Mouse (Mus musculus): ENCODE measurements around the gene Efnb3. TPM values are rescaled to one million over a fixed set of nuclear protein-coding genes. Genes with fewer than 3 reads are reported as not detected.

Gene Efnb3
- total RNA-seq (2014; fragmentation: Nextera tagmentation) = 1.3 and 3.0 TPM in 2 replicates
- 0.50 and 0.52 TPM in 2 replicates for total RNA-seq (2017)

DNA sequence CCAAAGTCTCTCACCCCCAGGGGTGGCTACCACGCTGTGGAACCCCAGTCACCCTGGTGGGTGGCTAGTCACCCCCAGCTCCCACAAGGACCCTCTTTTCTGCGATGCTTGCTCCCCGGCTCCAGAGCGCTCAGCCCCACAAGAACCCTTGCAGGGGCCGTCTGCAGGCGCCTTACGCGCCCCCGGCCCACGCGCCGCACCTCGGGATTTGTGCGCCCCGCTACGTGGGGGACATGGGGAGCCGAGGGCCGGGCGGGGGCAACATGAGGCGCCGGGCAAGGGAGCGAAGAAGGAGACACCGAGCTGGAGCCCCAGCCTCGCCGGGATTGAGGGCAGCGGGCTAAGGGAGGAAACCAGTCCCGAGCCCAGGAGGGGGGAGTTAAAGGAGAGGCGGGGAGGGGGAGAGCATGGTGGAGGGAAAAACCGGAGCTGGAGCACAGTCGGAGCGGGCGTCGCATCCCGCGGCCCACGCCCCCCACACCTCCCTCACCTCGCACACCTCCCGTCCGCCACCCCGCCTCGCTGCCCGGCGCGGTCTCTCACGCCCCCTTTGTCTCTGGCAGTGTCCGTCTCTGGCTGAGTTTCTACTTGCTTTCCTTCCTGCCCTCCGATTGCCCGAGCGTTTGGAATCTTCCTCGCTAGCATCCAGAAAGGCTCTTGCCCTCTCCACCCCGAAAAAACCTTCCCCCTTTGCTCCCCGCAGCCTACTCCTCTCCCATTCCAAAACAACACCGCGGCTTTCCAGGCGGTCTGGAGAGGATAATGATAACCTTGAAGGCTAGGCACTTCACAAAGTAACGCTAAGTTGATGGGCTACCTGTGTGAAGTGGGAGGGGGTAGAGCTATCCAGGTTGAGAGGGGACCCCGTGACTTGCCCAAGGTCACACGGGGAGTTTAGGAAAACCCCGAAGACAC is at the start of gene Efnb3:
Gene Efnb3 (minus strand): TSS at position 355 of the 915 bp plus-strand sequence.
- ATAC-seq (replicated peaks; ENCODE audit: low FRiP score, low TSS enrichment, poor library complexity, severe bottlenecking) = no peak

DNA sequence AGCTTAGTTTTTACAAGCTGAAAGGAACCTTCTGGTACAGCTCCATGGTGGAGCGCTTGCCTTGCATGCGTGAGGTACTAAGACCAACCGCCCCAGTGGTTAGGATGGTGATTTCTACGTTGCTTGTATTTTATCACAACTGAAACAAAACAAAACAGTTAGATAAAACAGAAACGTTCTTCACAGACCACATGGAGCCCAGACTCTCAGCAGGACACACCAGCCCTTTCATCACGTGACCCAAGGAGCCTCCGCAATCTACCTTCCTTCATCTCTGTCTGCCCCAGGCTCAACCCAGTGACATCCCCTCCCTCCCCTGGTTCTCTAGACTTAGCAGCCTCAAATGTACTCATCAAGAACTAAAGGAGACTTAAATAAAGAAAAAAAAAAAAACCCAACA is 49.4 kb upstream of the Efnb3 start:
- ATAC-seq (replicated peaks; ENCODE audit: low FRiP score, low TSS enrichment, poor library complexity, severe bottlenecking) = peak; percentile 45

GRCm38 (mm10) chr11:69608525-69608924 is 48.5 kb upstream of the Efnb3 start:
- ATAC-seq (replicated peaks; ENCODE audit: low FRiP score, low TSS enrichment, poor library complexity, severe bottlenecking) = no peak

DNA sequence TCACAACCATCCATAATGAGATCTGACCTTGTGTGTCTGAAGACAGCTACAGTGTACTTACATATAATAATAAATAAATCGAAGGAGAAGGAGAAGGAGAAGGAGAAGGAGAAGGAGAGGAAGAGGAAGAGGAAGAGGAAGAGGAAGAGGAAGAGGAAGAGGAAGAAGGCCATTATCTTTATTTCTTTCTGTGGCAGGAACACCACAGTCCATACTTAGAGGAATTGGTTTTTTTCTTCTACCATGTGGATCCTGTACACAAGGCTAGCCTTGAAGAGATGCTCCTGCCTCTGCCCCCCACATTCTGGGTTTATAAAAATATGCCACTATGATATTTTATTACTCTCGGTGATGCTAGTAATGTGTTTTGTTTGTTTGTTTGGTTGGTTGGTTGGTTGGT is 46.8 kb upstream of the Efnb3 start:
- no peak for ATAC-seq (replicated peaks; ENCODE audit: low FRiP score, low TSS enrichment, poor library complexity, severe bottlenecking)

- no peak for ATAC-seq (replicated peaks; ENCODE audit: low FRiP score, low TSS enrichment, poor library complexity, severe bottlenecking)
These were observed 46.4 kb upstream of the Efnb3 start for GRCm38 (mm10) chr11:69606491-69606795.

GRCm38 (mm10) chr11:69605726-69606490 is 45.9 kb upstream of the Efnb3 start, which contains the start of gene Atp1b2:
TSS of gene Atp1b2 (minus strand) at chr11:69605942.
- ATAC-seq (replicated peaks; ENCODE audit: low FRiP score, low TSS enrichment, poor library complexity, severe bottlenecking) = peak; percentile 89

DNA sequence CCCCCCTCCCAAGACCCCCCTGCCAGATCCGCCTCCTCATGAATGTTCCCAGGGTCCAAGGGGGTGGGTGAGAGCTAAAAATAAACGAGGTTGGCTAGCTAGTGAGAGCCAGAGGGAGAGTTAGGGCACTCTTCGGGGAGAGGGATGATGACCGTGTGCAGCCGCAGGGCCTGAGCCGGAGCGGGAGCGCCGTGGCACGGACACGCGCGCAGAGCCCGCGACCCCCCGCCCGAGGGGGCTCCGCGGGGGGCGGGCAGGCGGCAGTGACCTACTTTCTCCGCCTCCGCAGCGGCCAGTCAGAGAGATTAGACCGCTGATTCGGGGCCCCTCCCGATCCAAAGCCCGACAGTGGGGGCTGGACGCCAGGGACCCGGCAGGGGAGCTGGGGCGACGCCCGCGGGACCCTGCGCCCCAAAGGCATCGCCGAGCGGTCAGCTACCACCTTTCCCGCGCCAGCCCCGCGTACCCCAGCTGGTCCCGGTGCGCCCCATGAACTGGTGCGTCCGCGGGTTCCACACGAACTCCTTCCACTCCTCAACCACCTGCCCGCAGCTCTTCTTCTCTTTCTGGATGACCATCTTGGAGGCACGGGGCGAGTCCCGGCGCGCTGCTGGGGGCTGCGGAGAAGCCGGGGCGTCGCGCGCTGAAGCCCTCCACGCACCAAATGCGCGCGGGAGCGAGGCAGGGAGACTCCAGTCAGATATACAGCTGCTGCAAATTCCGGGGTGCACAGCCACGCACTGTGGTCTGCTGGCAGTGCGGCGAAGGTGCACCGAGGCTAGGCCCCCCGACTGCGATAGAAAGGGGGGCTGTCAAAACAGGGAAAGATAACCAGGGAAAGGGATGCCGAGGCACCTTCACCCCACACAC is 45.0 kb upstream of the Efnb3 start:
- ATAC-seq (replicated peaks; ENCODE audit: low FRiP score, low TSS enrichment, poor library complexity, severe bottlenecking) = 0 out of 2 replicates have a peak, but pooled peaks have one; percentile 4

- no peak for ATAC-seq (replicated peaks; ENCODE audit: low FRiP score, low TSS enrichment, poor library complexity, severe bottlenecking)
These were observed 44.3 kb upstream of the Efnb3 start for GRCm38 (mm10) chr11:69604347-69604746.

- no peak for ATAC-seq (replicated peaks; ENCODE audit: low FRiP score, low TSS enrichment, poor library complexity, severe bottlenecking)
These were observed 43.5 kb upstream of the Efnb3 start for GRCm38 (mm10) chr11:69603516-69603915.

- no peak for ATAC-seq (replicated peaks; ENCODE audit: low FRiP score, low TSS enrichment, poor library complexity, severe bottlenecking)
These were observed 41.8 kb upstream of the Efnb3 start for GRCm38 (mm10) chr11:69601768-69602167.

GRCm38 (mm10) chr11:69600098-69600497 is 40.1 kb upstream of the Efnb3 start:
- no peak for ATAC-seq (replicated peaks; ENCODE audit: low FRiP score, low TSS enrichment, poor library complexity, severe bottlenecking)

GRCm38 (mm10) chr11:69599436-69599835 is 39.4 kb upstream of the Efnb3 start:
- no peak for ATAC-seq (replicated peaks; ENCODE audit: low FRiP score, low TSS enrichment, poor library complexity, severe bottlenecking)

DNA sequence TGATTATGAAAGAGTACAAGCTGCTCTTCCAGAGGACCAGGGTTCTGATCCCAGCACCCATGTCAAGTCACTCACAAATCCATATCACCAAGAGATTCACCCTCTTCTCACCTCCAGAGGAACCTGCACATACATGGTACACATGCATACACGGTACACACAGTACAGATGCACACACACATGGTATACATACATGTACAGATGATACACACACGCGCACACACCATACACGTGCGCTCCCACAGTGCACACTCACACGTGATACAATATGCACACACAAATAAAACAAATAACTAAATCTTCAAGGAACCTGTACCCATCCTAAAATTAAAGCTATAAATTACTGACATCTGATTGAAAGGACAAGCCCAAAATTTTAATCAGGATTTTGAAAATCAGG is 34.8 kb upstream of the Efnb3 start:
- ATAC-seq (replicated peaks; ENCODE audit: low FRiP score, low TSS enrichment, poor library complexity, severe bottlenecking) = no peak

DNA sequence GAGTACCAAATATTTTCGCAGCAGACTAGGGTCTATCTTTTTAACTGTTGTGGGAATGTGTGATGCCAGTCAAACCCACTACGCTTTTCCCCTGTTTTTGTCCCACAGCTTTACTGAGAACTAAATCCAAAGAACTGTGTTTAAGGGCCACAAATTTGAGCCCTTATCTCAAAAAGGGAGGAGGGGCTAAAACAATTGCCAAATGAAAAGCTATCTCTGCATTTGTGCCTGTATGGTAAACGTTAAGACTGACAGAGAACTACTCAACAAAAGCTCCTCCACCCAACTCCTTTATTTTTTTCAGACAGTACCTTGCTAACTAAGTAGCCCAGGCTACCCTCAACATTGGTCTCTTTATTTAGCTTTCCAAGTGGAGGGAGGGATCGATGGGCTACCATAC is 32.8 kb upstream of the Efnb3 start:
- ATAC-seq (replicated peaks; ENCODE audit: low FRiP score, low TSS enrichment, poor library complexity, severe bottlenecking) = peak; percentile 19; the same call in 1 of the 2 replicates

DNA sequence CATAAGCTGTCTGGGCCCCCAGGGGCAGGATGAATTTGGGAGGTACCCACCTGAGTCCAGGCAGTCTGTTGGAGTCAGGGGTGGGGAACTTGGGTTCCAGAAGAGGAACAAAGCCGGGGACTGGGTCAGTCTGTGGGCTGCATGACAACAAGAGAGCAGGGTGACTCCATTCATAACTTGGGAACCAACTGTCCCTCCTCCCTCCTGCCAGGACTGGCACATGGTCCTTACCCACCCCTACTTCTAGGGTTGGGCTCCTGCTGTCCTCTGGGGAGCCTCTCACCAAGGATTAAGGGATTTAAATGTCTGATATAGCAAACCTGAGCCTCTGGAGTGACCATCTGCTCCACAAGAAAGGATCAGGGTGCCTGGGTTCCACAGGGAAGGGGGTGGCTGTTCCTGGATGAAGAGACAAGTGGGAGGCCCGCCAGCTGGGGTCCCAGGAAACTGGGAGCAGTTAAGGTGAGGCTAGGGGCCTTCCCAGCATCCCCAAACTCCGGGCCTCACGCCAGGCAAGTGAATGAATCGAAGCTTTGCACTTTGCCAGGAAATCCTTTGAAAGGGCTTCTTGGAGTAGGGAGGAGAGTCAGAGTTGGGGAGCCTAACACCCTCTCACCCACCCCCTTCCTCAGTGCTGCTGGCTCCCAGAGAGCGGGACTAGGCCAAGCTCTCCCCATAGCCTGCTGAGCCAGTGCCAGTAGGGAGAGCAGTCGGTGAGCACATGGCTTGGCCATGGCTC is 32.1 kb upstream of the Efnb3 start:
- ATAC-seq (replicated peaks; ENCODE audit: low FRiP score, low TSS enrichment, poor library complexity, severe bottlenecking) = no peak

- ATAC-seq (replicated peaks; ENCODE audit: low FRiP score, low TSS enrichment, poor library complexity, severe bottlenecking) = no peak
These were observed 31.4 kb upstream of the Efnb3 start for GRCm38 (mm10) chr11:69591424-69591823.

DNA sequence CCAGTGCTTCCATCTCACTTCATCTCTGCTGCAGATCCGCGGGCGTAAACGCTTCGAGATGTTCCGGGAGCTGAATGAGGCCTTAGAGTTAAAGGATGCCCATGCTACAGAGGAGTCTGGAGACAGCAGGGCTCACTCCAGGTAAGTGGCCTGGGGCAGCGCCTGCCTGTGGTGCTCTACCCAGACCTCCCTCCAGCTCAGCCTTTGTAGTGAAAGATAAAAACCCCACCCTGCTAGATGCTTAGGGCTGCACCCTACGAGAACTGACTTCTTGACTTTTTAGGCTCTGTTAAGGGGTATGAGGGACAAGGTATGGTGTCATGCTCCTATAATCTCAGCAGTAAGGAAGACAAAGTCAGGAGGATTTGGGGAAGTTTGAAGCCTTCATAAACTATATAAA is 30.6 kb upstream of the Efnb3 start:
- ATAC-seq (replicated peaks; ENCODE audit: low FRiP score, low TSS enrichment, poor library complexity, severe bottlenecking) = no peak

DNA sequence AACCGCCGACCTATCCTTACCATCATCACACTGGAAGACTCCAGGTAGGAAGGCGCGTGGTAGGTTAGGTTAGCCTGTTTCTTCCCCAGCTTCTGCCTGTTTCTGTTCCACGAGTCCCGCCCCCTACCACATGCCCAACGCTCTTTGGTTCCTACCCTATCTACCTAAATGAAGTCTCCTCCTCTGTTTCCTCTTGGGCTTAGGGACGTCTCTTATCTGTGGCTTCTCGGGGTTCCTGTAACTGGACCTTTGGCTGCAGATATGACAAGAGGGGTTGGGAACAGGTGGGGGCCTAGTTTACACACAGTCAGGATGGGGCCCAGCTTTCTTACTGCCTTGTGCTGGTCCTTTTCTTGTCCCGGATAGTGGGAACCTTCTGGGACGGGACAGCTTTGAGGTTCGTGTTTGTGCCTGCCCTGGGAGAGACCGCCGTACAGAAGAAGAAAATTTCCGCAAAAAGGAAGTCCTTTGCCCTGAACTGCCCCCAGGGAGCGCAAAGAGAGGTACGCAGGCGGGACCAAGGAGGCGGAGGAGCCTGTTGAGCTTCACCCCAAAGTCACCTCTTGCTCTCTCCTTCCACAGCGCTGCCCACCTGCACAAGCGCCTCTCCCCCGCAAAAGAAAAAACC is 29.3 kb upstream of the Efnb3 start:
- ATAC-seq (replicated peaks; ENCODE audit: low FRiP score, low TSS enrichment, poor library complexity, severe bottlenecking) = peak; percentile 53
